Mouse (Mus musculus) neural tube, embryonic 13.5 days (tissue): ENCODE results near the gene Slc23a2. TPM values are rescaled to one million over a fixed set of nuclear protein-coding genes. Genes with fewer than 3 reads are reported as not detected.

Source experiments
- ATAC-seq: fragments of 200-750 bp; cut with Nextera tagmentation; 2 replicates; pipeline ENCODE4 v1.8.0; 2017; ENCODE audit warnings: low read depth, mild to moderate bottlenecking, moderate TSS enrichment, moderate library complexity
- H3K27ac ChIP-seq: fragments of 300-500 bp; sonication (generic); replicated peaks from 2 replicates; pipeline ENCODE4 v1.5.1; 2015; ENCODE audit warnings: moderate library complexity, mild to moderate bottlenecking, inconsistent platforms
- H3K27me3 ChIP-seq: fragments of 300-500 bp; sonication (generic); 2 replicates; pipeline ENCODE4 v1.6.1; 2015; ENCODE audit warnings: mild to moderate bottlenecking, inconsistent platforms
- H3K36me3 ChIP-seq: fragments of 300-500 bp; sonication (generic); 2 replicates; pipeline ENCODE4 v1.6.1; 2015; ENCODE audit warnings: mild to moderate bottlenecking, inconsistent platforms
- H3K4me1 ChIP-seq: fragments of 300-500 bp; sonication (generic); replicated peaks from 2 replicates; pipeline ENCODE4 v1.6.1; 2015; ENCODE audit warnings: inconsistent platforms
- H3K4me2 ChIP-seq: fragments of 300-500 bp; sonication (generic); 2 replicates; pipeline ENCODE4 v1.6.1; 2015; ENCODE audit warnings: inconsistent platforms, mild to moderate bottlenecking, moderate library complexity
- H3K4me3 ChIP-seq: fragments of 300-500 bp; sonication (generic); 2 replicates; pipeline ENCODE4 v1.5.1; 2015; ENCODE audit warnings: mild to moderate bottlenecking, inconsistent platforms
- H3K9ac ChIP-seq: fragments of 300-500 bp; sonication (generic); 2 replicates; pipeline ENCODE4 v1.6.1; 2015; ENCODE audit warnings: moderate library complexity, mild to moderate bottlenecking, inconsistent platforms
- H3K9me3 ChIP-seq: fragments of 300-500 bp; sonication (generic); 2 replicates; pipeline ENCODE4 v1.6.1; 2016; ENCODE audit warnings: inconsistent platforms
- whole genome bisulfite sequencing: fragments of 180-500 bp; shearing (Covaris S2); methylation state at CpG from one replicate; pipeline ENCODE4 v1.1.7; 2015; 5-methylcytosine and 5-hydroxymethylcytosine counted together
- polyA plus RNA-seq: library from polyadenylated mRNA; unstranded; fragments of >200 nt; fragmentation: Nextera tagmentation; extraction: Ambion mirVana; gene quantifications from 2 replicates; pipeline ENCODE4 v1.2.1, GENCODE M21; 2015

Gene Slc23a2
- polyA plus RNA-seq, 1 experiment from 2014 or later = 23.8 TPM

GRCm38 (mm10) chr2:132004495-132005136 lies 140.3 kb downstream of the Slc23a2 start:
- no peak overlapping the region for H3K4me3 ChIP-seq
- H3K36me3 ChIP-seq = peaks cover 91% of the 10 kb centered on the region
- ATAC-seq = no peak
- no peak overlapping the region for H3K9ac ChIP-seq
- H3K4me2 ChIP-seq = no peak overlapping the region
- H3K9me3 ChIP-seq = no peaks in the 10 kb centered on the region
- H3K4me1 ChIP-seq = no peaks in the 10 kb centered on the region
- WGBS = 83% methylated on average over 9 of the region's 9 CpGs
- H3K27ac ChIP-seq = no peak overlapping the region
- H3K27me3 ChIP-seq = no peaks in the 10 kb centered on the region

GRCm38 (mm10) chr2:132003916-132004315 lies 141.0 kb downstream of the Slc23a2 start:
- Histone ChIP-seq H3K9me3 (no peaks in the 10 kb centered on the region), H3K36me3 (peaks cover 89% of the 10 kb centered on the region), H3K4me3 (no peak overlapping the region), H3K9ac (no peak overlapping the region), H3K27me3 (no peaks in the 10 kb centered on the region), H3K27ac (no peak overlapping the region), H3K4me2 (no peak overlapping the region), H3K4me1 (no peaks in the 10 kb centered on the region)
- 83% methylated on average over 5 of the region's 5 CpGs for WGBS
- ATAC-seq = no peak

Other genes starting within 250 kb of the Slc23a2 start
- 128 and 129 TPM in 2 replicates for gene Prnp, start 235.2 kb downstream of the Slc23a2 start, polyA plus RNA-seq
- gene Prn, start 235.2 kb downstream of the Slc23a2 start, polyA plus RNA-seq = not detected in 2 replicates
- 11.5 and 13.9 TPM in 2 replicates for gene Prnd, start 194.2 kb downstream of the Slc23a2 start, polyA plus RNA-seq
- gene Rassf2, start 114.8 kb downstream of the Slc23a2 start, polyA plus RNA-seq = 23.4 and 24.8 TPM in 2 replicates
- gene Tmem230, start 102.7 kb upstream of the Slc23a2 start, polyA plus RNA-seq = 51.7 and 58.1 TPM in 2 replicates
- gene Pcna, start 108.2 kb upstream of the Slc23a2 start, polyA plus RNA-seq = 110 and 127 TPM in 2 replicates
- gene Cds2, start 118.0 kb upstream of the Slc23a2 start, polyA plus RNA-seq = 49.6 and 53.6 TPM in 2 replicates
- gene Prokr2, start 240.3 kb upstream of the Slc23a2 start, polyA plus RNA-seq = 1.4 and 1.9 TPM in 2 replicates